Mouse (Mus musculus) embryonic fibroblast, embryonic 13.5 days (primary cell): ENCODE results near the gene Rexo1.

Experiments
- CTCF ChIP-seq: IDR thresholded peaks from 2 replicates; pipeline ENCODE4 v1.5.1; 2011; ENCODE audit warnings: mild to moderate bottlenecking, control low read depth, low read length, moderate library complexity, borderline replicate concordance; ENCODE audit not compliant: insufficient read depth
- POLR2A ChIP-seq: IDR thresholded peaks from 2 replicates; pipeline ENCODE4 v1.6.1; 2011; ENCODE audit warnings: low read depth, mild to moderate bottlenecking, control low read depth, low read length, moderate library complexity

DNA sequence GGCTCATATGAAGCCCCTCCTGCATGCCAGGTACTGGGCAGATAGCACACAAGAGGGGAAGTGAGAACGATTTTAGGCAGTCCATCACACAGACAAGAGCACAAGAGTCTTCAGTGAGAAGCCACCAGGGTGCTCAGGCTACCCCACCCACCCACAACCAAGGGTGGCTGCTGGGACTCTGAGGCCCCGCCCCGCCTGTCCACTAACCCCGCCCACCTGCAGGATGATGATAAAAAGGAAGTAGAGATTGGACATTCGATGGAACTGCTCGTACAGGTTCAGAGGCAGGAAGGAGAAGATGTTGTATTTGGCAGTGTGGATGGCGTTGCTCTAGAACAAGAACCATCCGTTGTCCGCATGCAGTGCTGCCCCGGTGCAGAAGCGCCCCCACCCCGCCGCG lies 26.3 kb downstream of the Rexo1 start:
- TF ChIP-seq POLR2A (no peak), CTCF (no peak)
